Comparison of ENCODE assay signal across 8 mouse cellular contexts in genomic region chr16:34700165-34700827, GRCm38 (mm10). TPM values are rescaled to one million over a fixed set of nuclear protein-coding genes. Genes with fewer than 3 reads are reported as not detected.
A peak's percentile ranks its signal among the peaks of the same experiment; 100 is the strongest.
DNase-seq lines count a peak whose midpoint lies in the region; ATAC-seq and TF ChIP-seq lines count a peak whose summit lies in the region.

No protein-coding gene starts in this region.

- peak; percentile 59 for DNase-seq in 3134 (ENCODE audit: extremely low read depth, insufficient read length, low spot score)
- DNase-seq in adrenal gland, postnatal 25 days: peak; percentile 65
- peak; percentile 72 for DNase-seq in heart, adult 8-10 months (ENCODE audit: low spot score)
- DNase-seq in kidney, adult 2 months: peak; percentile 81
- DNase-seq in limb, embryonic 11.5 days (ENCODE audit: low spot score): peak; percentile 83
- DNase-seq in midbrain, embryonic 14.5 days: peak; percentile 92
- DNase-seq in spleen, postnatal 10 days (ENCODE audit: low spot score in 2 of 2): peak; percentile 17 to 73

- no peak overlapping the region for H3K27ac ChIP-seq in embryonic facial prominence, embryonic 12.5 days
- no peak overlapping the region for H3K27ac ChIP-seq in kidney, adult 2 months (ENCODE audit: insufficient read depth, low read depth, low read length)
- H3K27ac ChIP-seq in limb, embryonic 11.5 days (replicated peaks; ENCODE audit: low read depth, low read length): no peak overlapping the region
- H3K27ac ChIP-seq in midbrain, embryonic 14.5 days (replicated peaks; ENCODE audit: low read depth, low read length): no peak overlapping the region

- no peaks in the 10 kb centered on the region for H3K9me3 ChIP-seq in embryonic facial prominence, embryonic 12.5 days
- no peaks in the 10 kb centered on the region for H3K9me3 ChIP-seq in limb, embryonic 11.5 days (ENCODE audit: control insufficient read depth, low read length)
- no peaks in the 10 kb centered on the region for H3K9me3 ChIP-seq in midbrain, embryonic 14.5 days (ENCODE audit: control insufficient read depth, low read length)

- no peaks in the 10 kb centered on the region; the same call in 1 of the 2 replicates for H3K4me1 ChIP-seq in embryonic facial prominence, embryonic 12.5 days
- no peaks in the 10 kb centered on the region for H3K4me1 ChIP-seq in kidney, adult 2 months (ENCODE audit: control insufficient read depth, insufficient read depth, low read length)
- H3K4me1 ChIP-seq in limb, embryonic 11.5 days (ENCODE audit: control insufficient read depth, insufficient read depth, low read length): no peaks in the 10 kb centered on the region
- H3K4me1 ChIP-seq in midbrain, embryonic 14.5 days (ENCODE audit: control insufficient read depth, insufficient read depth, low read length): no peaks in the 10 kb centered on the region

- no peak for TF ChIP-seq POLR2A in kidney, adult 2 months (IDR thresholded peaks at IDR 0.05; ENCODE audit: low read depth, low read length)

- H3K4me3 ChIP-seq in embryonic facial prominence, embryonic 12.5 days: no peak overlapping the region
- H3K4me3 ChIP-seq in kidney, adult 2 months (ENCODE audit: insufficient read depth, low read depth, low read length): no peak overlapping the region
- no peak overlapping the region for H3K4me3 ChIP-seq in limb, embryonic 11.5 days (ENCODE audit: low read depth, low read length)
- H3K4me3 ChIP-seq in midbrain, embryonic 14.5 days (replicated peaks; ENCODE audit: low read depth, low read length): no peak overlapping the region

- H3K9ac ChIP-seq in embryonic facial prominence, embryonic 12.5 days: 0 out of 2 replicates have a peak overlapping the region, but pooled peaks have one; percentile 7
- no peak overlapping the region for H3K9ac ChIP-seq in limb, embryonic 11.5 days (ENCODE audit: low read length)
- no peak overlapping the region for H3K9ac ChIP-seq in midbrain, embryonic 14.5 days (replicated peaks; ENCODE audit: low read length)

- H3K4me2 ChIP-seq in embryonic facial prominence, embryonic 12.5 days (replicated peaks): no peak overlapping the region
- no peak overlapping the region for H3K4me2 ChIP-seq in limb, embryonic 11.5 days (ENCODE audit: low read depth, severe bottlenecking)
- no peak overlapping the region for H3K4me2 ChIP-seq in midbrain, embryonic 14.5 days (ENCODE audit: low read length)

- H3K36me3 ChIP-seq in embryonic facial prominence, embryonic 12.5 days: peaks cover 18% of the 10 kb centered on the region; the same call in 1 of the 2 replicates
- H3K36me3 ChIP-seq in kidney, adult 2 months (ENCODE audit: control insufficient read depth, insufficient read depth, low read length): no peaks in the 10 kb centered on the region
- H3K36me3 ChIP-seq in limb, embryonic 11.5 days (ENCODE audit: control insufficient read depth, insufficient read depth, low read length): no peaks in the 10 kb centered on the region
- H3K36me3 ChIP-seq in midbrain, embryonic 14.5 days (ENCODE audit: control insufficient read depth, insufficient read depth, low read length): peaks cover 8% of the 10 kb centered on the region

- ATAC-seq in embryonic facial prominence, embryonic 12.5 days (ENCODE audit: insufficient number of reproducible peaks, insufficient read depth, low FRiP score, low TSS enrichment): peak; percentile 75; the same call in 1 of the 2 replicates
- peak; percentile 54; the same call in 1 of the 2 replicates for ATAC-seq in limb, embryonic 11.5 days (ENCODE audit: insufficient number of reproducible peaks, low FRiP score, low TSS enrichment, low read depth)
- no peak for ATAC-seq in midbrain, embryonic 14.5 days (ENCODE audit: low FRiP score, low TSS enrichment)

- peak; percentile 80 for TF ChIP-seq CTCF in kidney, adult 2 months (conservative IDR thresholded peaks at IDR 0.05; ENCODE audit: insufficient read depth, insufficient read length, low read depth, low read length)

- WGBS in embryonic facial prominence, embryonic 12.5 days: 22% methylated on average over 7 of the region's 7 CpGs
- WGBS in kidney, adult 2 months: 14% methylated on average over 7 of the region's 7 CpGs
- WGBS in limb, embryonic 11.5 days: 32% methylated on average over 7 of the region's 7 CpGs
- 25% methylated on average over 7 of the region's 7 CpGs for WGBS in midbrain, embryonic 14.5 days

- no peaks in the 10 kb centered on the region for H3K27me3 ChIP-seq in embryonic facial prominence, embryonic 12.5 days
- H3K27me3 ChIP-seq in kidney, adult 2 months (replicated peaks; ENCODE audit: control insufficient read depth, insufficient read depth, low read length): no peaks in the 10 kb centered on the region
- H3K27me3 ChIP-seq in limb, embryonic 11.5 days (ENCODE audit: control insufficient read depth, insufficient read depth, low read length): no peaks in the 10 kb centered on the region
- no peaks in the 10 kb centered on the region for H3K27me3 ChIP-seq in midbrain, embryonic 14.5 days (ENCODE audit: control insufficient read depth, insufficient read depth, low read length)

RNA-seq across cellular contexts. Expression of gene Ccdc14, which starts 9.9 kb away (rescaled TPM):
- total RNA-seq in adrenal gland, postnatal 25 days (2021): 3.9 and 4.1 TPM in 2 replicates
- 8.2 and 9.7 TPM in 2 replicates for polyA plus RNA-seq in embryonic facial prominence, embryonic 12.5 days (2016; fragmentation: Nextera tagmentation; extraction: Ambion mirVana)
- 1 to 10 TPM; 1.9 to 3.1 (median 2.4) TPM for total RNA-seq in heart, adult 8-10 months (2022)
- polyA plus RNA-seq in kidney, adult 2 months (2012; rRNA removed): 0.88 and 0.91 TPM in 2 replicates
- polyA plus RNA-seq in limb, embryonic 11.5 days (2014; fragmentation: Nextera tagmentation; extraction: Ambion mirVana): 10.7 and 11.2 TPM in 2 replicates
- polyA plus RNA-seq in midbrain, embryonic 14.5 days (2014; fragmentation: Nextera tagmentation; extraction: Ambion mirVana): 4.1 and 4.8 TPM in 2 replicates

RNA-seq across cellular contexts. Expression of gene Mylk, which starts 44.7 kb away (rescaled TPM):
- 42.2 and 43.1 TPM in 2 replicates for total RNA-seq in adrenal gland, postnatal 25 days (2021)
- 9.0 and 9.8 TPM in 2 replicates for polyA plus RNA-seq in embryonic facial prominence, embryonic 12.5 days (2016; fragmentation: Nextera tagmentation; extraction: Ambion mirVana)
- total RNA-seq in heart, adult 8-10 months (2022): 10 to 100 TPM; 25.5 to 32.9 (median 31.7) TPM
- 64.7 and 77.2 TPM in 2 replicates for polyA plus RNA-seq in kidney, adult 2 months (2012; rRNA removed)
- 4.9 and 5.4 TPM in 2 replicates for polyA plus RNA-seq in limb, embryonic 11.5 days (2014; fragmentation: Nextera tagmentation; extraction: Ambion mirVana)
- 2.8 and 4.9 TPM in 2 replicates for polyA plus RNA-seq in midbrain, embryonic 14.5 days (2014; fragmentation: Nextera tagmentation; extraction: Ambion mirVana)

RNA-seq across cellular contexts. Expression of gene Ropn1, which starts 50.6 kb away (rescaled TPM):
- total RNA-seq in adrenal gland, postnatal 25 days (2021): not detected in 2 replicates
- polyA plus RNA-seq in embryonic facial prominence, embryonic 12.5 days (2016; fragmentation: Nextera tagmentation; extraction: Ambion mirVana): not detected in 2 replicates
- total RNA-seq in heart, adult 8-10 months (2022): not detected
- polyA plus RNA-seq in kidney, adult 2 months (2012; rRNA removed): 0.41 TPM in 1 of 2 replicates, not detected in the other
- not detected in 2 replicates for polyA plus RNA-seq in limb, embryonic 11.5 days (2014; fragmentation: Nextera tagmentation; extraction: Ambion mirVana)
- not detected in 2 replicates for polyA plus RNA-seq in midbrain, embryonic 14.5 days (2014; fragmentation: Nextera tagmentation; extraction: Ambion mirVana)
